Mouse (Mus musculus) intestine, embryonic 16.5 days (tissue): ENCODE measurements around the gene March7. TPM values are rescaled to one million over a fixed set of nuclear protein-coding genes. Genes with fewer than 3 reads are reported as not detected.
A peak's percentile ranks its signal among the peaks of the same experiment; 100 is the strongest.

Experiments used
- ATAC-seq: fragments of 200-750 bp; cut with Nextera tagmentation; 2 replicates; pipeline ENCODE4 v1.8.0; 2017; ENCODE audit warnings: moderate TSS enrichment, moderate library complexity
- H3K27ac ChIP-seq: fragments of 300-500 bp; sonication (generic); 2 replicates; pipeline ENCODE4 v1.5.1; 2014; ENCODE audit warnings: mild to moderate bottlenecking, low read length
- H3K27me3 ChIP-seq: fragments of 300-500 bp; sonication (generic); replicated peaks from 2 replicates; pipeline ENCODE4 v1.6.1; 2014; ENCODE audit warnings: low read length, control low read depth, mixed read lengths; ENCODE audit not compliant: control insufficient read depth, insufficient read depth
- H3K36me3 ChIP-seq: fragments of 300-500 bp; sonication (generic); 2 replicates; pipeline ENCODE4 v1.6.1; 2014; ENCODE audit warnings: low read length, control low read depth; ENCODE audit not compliant: control insufficient read depth, insufficient read depth
- H3K4me1 ChIP-seq: fragments of 300-500 bp; sonication (generic); 2 replicates; pipeline ENCODE4 v1.6.1; 2014; ENCODE audit warnings: low read length, control low read depth, mixed read lengths; ENCODE audit not compliant: control insufficient read depth, insufficient read depth
- H3K4me2 ChIP-seq: fragments of 300-500 bp; sonication (generic); 2 replicates; pipeline ENCODE4 v1.6.1; 2014; ENCODE audit warnings: low read depth, low read length, control low read depth
- H3K4me3 ChIP-seq: fragments of 300-500 bp; sonication (generic); 2 replicates; pipeline ENCODE4 v1.5.1; 2014; ENCODE audit warnings: mild to moderate bottlenecking, low read length
- H3K9ac ChIP-seq: fragments of 300-500 bp; sonication (generic); 2 replicates; pipeline ENCODE4 v1.6.1; 2014; ENCODE audit warnings: low read depth, low read length
- H3K9me3 ChIP-seq: fragments of 300-500 bp; sonication (generic); 2 replicates; pipeline ENCODE4 v1.6.1; 2016; ENCODE audit warnings: low read length, control low read depth; ENCODE audit not compliant: control insufficient read depth
- WGBS: fragments of 180-500 bp; shearing (Covaris S2); extraction: QIAGEN DNeasy Blood & Tissue Kit; methylation state at CpG from one replicate; pipeline ENCODE4 v1.1.7; 2014; 5-methylcytosine and 5-hydroxymethylcytosine counted together
- polyA plus RNA-seq: library from polyadenylated mRNA; unstranded; fragments of >200 nt; fragmentation: Nextera tagmentation; extraction: Ambion mirVana; gene quantifications from 2 replicates; pipeline ENCODE4 v1.2.1, GENCODE M21; 2015

March7 gene
- polyA plus RNA-seq, 1 experiment from 2014 or later = 60.5 TPM

DNA sequence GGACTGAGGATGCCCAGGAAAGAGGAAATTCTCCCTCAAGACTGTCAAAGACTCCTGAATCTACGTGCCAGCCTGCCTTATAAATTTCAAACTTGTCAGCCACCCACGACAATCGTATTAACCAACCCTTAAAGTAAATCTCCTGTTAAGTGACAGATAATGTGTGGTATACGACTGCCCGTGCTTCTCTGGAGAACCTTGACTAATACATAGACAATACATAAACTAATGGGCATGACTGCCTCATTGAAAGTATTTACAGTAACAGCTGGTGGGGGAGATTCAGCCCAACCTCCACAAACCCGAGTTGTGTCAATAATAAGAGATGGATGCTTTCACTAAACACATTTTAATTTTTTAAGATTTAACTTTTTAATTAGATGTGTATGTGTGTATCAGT lies 3.9 kb upstream of the March7 start:
- Histone ChIP-seq H3K9ac (no peak overlapping the region), H3K27me3 (no peaks in the 10 kb centered on the region), H3K4me3 (no peak overlapping the region), H3K36me3 (no peaks in the 10 kb centered on the region), H3K4me1 (peaks cover 13% of the 10 kb centered on the region), H3K4me2 (no peak overlapping the region), H3K27ac (no peak overlapping the region), H3K9me3 (no peaks in the 10 kb centered on the region)
- no peak for ATAC-seq
- 68% methylated on average over 6 of the region's 6 CpGs for WGBS

DNA sequence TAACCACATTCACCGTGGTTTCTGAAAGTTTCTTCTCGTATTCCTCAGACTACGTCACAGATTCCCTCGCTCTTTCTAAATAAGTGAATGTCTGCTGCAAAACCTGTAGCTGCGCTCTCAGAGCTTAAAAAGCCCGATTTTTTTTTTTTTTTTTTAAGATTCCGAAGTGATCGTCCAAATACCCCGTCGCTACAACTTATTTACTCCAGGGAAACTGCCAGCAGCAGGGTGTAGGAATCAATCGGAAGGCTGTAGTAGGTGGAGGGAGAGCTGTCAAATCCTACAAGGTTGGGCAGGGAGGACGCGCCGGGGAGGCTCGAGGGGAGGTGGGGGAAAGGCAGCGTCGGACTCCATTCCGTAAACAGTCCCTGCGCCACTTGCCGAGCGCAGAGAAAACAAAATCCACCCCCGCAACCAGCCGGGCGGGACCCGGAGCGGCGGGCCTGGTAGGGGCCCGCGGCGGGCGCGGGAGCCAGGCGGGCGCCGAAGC lies 520 bp upstream of the March7 start:
- peak overlapping the region; percentile 97 for H3K9ac ChIP-seq
- H3K4me3 ChIP-seq = peak overlapping the region; percentile 93
- no peaks in the 10 kb centered on the region for H3K9me3 ChIP-seq
- peak; percentile 50 for ATAC-seq
- peak overlapping the region; percentile 66 for H3K4me2 ChIP-seq
- peaks cover 29% of the 10 kb centered on the region for H3K4me1 ChIP-seq
- WGBS = 0% methylated on average over 31 of the region's 35 CpGs
- no peaks in the 10 kb centered on the region for H3K27me3 ChIP-seq
- H3K27ac ChIP-seq = peak overlapping the region; percentile 91
- no peaks in the 10 kb centered on the region for H3K36me3 ChIP-seq

DNA sequence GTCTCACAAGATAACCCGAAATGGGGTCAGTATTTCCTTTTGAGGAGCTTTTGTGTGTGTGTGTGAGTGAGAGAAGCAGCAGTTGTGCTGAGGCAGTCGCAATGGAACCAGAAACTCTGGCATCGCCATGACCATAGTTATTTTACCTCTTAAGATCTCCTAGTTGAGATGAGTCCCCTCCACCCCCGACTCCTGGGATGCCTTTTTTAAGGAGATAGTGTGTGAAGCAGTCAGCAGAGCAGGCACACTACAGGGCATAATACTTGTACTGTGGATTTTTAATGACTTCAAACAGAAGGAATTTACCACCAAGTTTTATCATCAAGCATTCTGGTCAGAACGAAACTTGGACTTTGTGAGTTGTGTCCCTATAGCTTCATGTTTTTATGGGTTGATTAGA lies 1.1 kb downstream of the March7 start:
- peak overlapping the region; percentile 97 for H3K9ac ChIP-seq
- H3K4me1 ChIP-seq = peaks cover 31% of the 10 kb centered on the region
- H3K36me3 ChIP-seq = no peaks in the 10 kb centered on the region
- H3K4me3 ChIP-seq = peak overlapping the region; percentile 93
- H3K9me3 ChIP-seq = no peaks in the 10 kb centered on the region
- H3K4me2 ChIP-seq = peak overlapping the region; percentile 74
- H3K27me3 ChIP-seq = no peaks in the 10 kb centered on the region
- 8% methylated on average over 5 of the region's 5 CpGs for WGBS
- ATAC-seq = peak; percentile 8
- H3K27ac ChIP-seq = peak overlapping the region; percentile 91

DNA sequence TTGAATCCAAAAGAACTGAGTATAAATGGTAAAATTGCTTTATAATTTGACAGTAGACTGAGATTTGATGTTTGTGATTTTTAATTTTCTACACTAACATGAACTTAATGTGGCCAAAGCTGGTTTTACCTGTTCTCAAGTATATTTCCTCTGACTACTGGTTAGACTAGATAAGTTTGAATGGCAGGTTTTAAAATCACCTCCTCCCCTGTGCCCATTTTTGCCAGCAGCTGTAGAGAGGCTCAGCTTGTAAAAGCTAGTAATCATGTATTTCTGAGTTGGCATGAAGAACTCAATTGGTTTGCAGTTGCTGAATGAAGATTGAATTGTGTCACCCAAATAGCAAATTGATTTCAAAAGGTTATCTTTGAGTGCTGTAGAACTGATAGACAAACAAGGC lies 2.8 kb downstream of the March7 start:
- Histone ChIP-seq H3K27ac (no peak overlapping the region), H3K27me3 (no peaks in the 10 kb centered on the region), H3K4me2 (no peak overlapping the region), H3K9ac (no peak overlapping the region), H3K4me3 (no peak overlapping the region), H3K4me1 (peaks cover 37% of the 10 kb centered on the region), H3K36me3 (no peaks in the 10 kb centered on the region), H3K9me3 (no peaks in the 10 kb centered on the region)
- no peak for ATAC-seq

DNA sequence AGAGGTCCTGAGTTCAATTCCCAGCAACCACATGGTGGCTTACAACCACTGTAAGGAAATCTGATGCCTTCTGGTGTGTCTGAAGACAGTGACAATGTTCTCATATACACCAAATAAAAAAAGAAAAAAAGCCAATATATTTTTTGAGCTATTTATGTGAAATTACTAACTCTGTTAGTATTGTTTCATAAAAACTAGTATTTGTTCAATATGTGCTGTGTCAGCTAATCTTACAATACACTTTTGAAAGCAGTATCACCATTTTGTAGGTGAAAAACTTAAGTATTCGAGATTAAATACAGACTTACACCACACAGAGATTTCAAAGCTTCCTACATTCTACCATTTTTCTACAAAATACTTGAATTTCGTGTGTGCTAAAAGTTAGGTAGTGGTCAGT lies 5.0 kb downstream of the March7 start:
- ATAC-seq = no peak
- Histone ChIP-seq H3K4me2 (no peak overlapping the region), H3K9me3 (no peaks in the 10 kb centered on the region), H3K27me3 (no peaks in the 10 kb centered on the region), H3K36me3 (no peaks in the 10 kb centered on the region), H3K9ac (no peak overlapping the region), H3K27ac (no peak overlapping the region), H3K4me3 (no peak overlapping the region), H3K4me1 (peaks cover 31% of the 10 kb centered on the region)
- 93% methylated on average over 2 of the region's 2 CpGs for WGBS

DNA sequence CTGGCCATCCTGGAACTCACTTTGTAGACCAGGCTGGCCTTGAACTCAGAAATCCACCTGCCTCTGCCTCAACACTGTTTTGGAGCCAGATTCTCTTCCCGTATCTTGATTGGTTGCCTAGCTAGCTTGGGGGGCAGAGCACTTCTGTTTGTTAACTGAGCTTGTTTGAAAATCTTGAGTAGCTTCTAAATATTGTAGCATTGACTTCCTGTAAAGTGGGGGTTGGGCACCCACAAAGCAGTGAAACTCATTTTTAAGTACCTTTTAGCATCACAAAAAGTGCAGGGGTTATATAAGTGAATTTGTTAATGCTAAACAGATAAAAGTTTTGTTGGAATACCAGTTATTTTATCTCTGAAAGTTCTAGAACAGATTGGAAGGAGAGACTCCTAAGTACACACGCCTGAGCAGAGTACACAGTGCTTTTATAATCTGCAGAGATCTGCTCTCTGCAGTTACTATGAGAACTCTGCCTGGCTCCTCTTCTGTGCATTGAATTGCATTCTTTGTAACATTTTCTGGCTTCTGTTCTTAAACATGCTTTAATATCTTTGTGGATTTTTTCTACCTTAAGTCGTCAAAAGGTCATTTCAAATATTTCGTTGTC lies 7.0 kb downstream of the March7 start:
- H3K27me3 ChIP-seq = no peaks in the 10 kb centered on the region
- H3K4me1 ChIP-seq = peaks cover 30% of the 10 kb centered on the region
- no peak; the same call in 1 of the 2 replicates for ATAC-seq
- no peaks in the 10 kb centered on the region for H3K9me3 ChIP-seq
- WGBS = 68% methylated on average over 4 of the region's 4 CpGs
- no peak overlapping the region for H3K27ac ChIP-seq
- no peak overlapping the region for H3K4me2 ChIP-seq
- H3K9ac ChIP-seq = no peak overlapping the region
- H3K36me3 ChIP-seq = no peaks in the 10 kb centered on the region
- no peak overlapping the region for H3K4me3 ChIP-seq

DNA sequence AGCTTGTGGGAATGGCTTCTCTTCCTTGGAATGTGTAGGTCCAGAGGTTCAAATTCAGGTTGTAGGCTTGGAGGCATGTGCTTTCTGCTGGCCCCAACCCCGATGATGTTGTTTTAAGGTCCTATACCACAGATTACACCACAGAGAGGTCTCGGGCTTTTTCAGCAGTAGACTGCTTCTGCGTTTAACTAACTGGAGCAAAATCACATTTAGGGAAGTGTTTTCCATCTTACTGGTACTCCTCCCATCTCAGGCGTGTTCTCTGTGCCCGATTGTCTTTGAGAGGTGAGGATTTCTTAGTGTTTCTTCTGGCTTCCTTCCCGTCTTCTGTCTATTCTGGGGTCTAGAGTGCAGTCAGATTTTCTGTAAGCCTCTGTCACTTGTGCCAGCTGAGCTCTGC lies 7.9 kb downstream of the March7 start:
- no peaks in the 10 kb centered on the region for H3K27me3 ChIP-seq
- WGBS = 83% methylated on average over 6 of the region's 6 CpGs

DNA sequence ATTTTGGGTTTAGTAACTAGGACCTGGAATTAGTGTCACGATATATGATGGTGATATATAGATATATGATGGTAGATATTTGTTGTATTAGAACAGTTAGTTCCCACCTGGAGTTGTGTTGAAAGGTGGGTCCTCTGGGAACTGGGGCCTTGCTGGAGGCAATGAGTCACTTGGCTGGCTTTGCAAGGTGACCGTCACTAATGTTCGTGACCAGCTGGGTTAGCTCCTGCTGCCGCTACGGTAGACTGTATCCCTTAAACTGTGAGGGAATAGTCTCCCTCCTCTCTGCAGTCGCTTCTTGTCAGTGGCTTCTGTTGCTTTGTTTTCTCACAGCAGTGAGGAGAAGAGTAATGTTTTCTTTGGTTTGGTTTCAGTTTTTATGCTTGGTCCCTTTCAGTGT lies 11.5 kb downstream of the March7 start:
- no peak overlapping the region for H3K9ac ChIP-seq
- H3K36me3 ChIP-seq = no peaks in the 10 kb centered on the region
- no peak overlapping the region for H3K4me2 ChIP-seq
- H3K4me1 ChIP-seq = peaks cover 12% of the 10 kb centered on the region
- ATAC-seq = no peak
- H3K27ac ChIP-seq = no peak overlapping the region
- 49% methylated on average over 6 of the region's 6 CpGs for WGBS
- no peak overlapping the region for H3K4me3 ChIP-seq
- no peaks in the 10 kb centered on the region for H3K27me3 ChIP-seq
- H3K9me3 ChIP-seq = no peaks in the 10 kb centered on the region

More for the DNA sequence above, 7.9 kb downstream of the March7 start:
- no peaks in the 10 kb centered on the region for H3K9me3 ChIP-seq
- no peak overlapping the region for H3K27ac ChIP-seq
- no peak for ATAC-seq
- H3K9ac ChIP-seq = no peak overlapping the region
- H3K36me3 ChIP-seq = no peaks in the 10 kb centered on the region
- no peak overlapping the region for H3K4me3 ChIP-seq
- H3K4me2 ChIP-seq = no peak overlapping the region
- H3K4me1 ChIP-seq = peaks cover 24% of the 10 kb centered on the region

DNA sequence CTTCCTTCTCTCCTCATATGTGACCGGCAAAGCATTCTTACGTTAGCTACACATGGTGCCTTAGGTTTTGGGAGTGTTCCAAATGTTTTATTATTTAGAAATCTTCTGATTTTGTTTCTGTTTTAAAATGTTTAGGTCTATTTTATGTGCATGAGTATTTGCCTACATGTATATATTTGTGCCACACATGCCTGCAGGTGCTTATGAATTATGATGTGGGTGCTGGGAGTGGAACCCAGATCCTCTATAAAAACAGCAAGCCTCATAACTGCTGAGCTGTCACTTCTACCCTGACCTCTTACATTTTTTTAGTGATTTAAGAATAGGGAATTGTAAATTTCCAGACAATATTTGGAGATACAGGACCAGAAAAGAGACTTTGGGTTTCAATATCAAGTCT lies 12.3 kb downstream of the March7 start:
- 73% methylated on average over 2 of the region's 2 CpGs for WGBS

DNA sequence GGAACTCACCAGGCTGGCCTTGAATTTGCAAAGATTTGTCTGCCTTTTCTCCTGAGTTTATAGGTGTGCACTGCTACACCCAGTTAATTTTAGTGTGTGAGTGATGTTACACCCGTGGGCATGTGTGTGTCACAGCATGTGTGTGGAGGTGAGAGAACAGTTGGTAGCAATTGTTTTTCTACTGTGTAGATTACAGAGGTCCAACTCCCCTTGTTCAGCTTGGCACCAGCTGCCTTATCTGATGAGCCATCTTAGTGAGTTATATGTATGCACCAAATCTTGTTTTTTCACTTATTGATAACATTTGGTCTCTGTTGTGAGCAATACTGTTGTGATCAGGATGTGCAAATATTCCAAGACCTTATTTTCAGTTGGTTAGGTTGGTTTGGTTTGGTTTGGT lies 13.8 kb downstream of the March7 start:
- WGBS = 77% methylated on average over 1 of the region's 1 CpGs
- no peak overlapping the region for H3K4me3 ChIP-seq
- no peak overlapping the region for H3K4me2 ChIP-seq
- no peak for ATAC-seq
- H3K9me3 ChIP-seq = no peaks in the 10 kb centered on the region
- H3K36me3 ChIP-seq = no peaks in the 10 kb centered on the region
- no peak overlapping the region for H3K9ac ChIP-seq
- no peak overlapping the region for H3K27ac ChIP-seq
- H3K27me3 ChIP-seq = no peaks in the 10 kb centered on the region
- H3K4me1 ChIP-seq = peaks cover 13% of the 10 kb centered on the region

More for the DNA sequence above, 12.3 kb downstream of the March7 start:
- no peak overlapping the region for H3K4me3 ChIP-seq
- H3K27me3 ChIP-seq = no peaks in the 10 kb centered on the region
- H3K4me1 ChIP-seq = peaks cover 13% of the 10 kb centered on the region
- H3K36me3 ChIP-seq = no peaks in the 10 kb centered on the region
- H3K27ac ChIP-seq = no peak overlapping the region
- H3K4me2 ChIP-seq = no peak overlapping the region
- no peak for ATAC-seq
- H3K9ac ChIP-seq = no peak overlapping the region
- H3K9me3 ChIP-seq = no peaks in the 10 kb centered on the region
